Mouse (Mus musculus) midbrain, embryonic 14.5 days (tissue): ENCODE measurements around the gene Rreb1. TPM values are rescaled to one million over a fixed set of nuclear protein-coding genes. Genes with fewer than 3 reads are reported as not detected.

Experiments
- ATAC-seq: fragments of 200-750 bp; cut with Nextera tagmentation; 2 replicates; pipeline ENCODE4 v1.8.0; 2017; ENCODE audit warnings: moderate number of reproducible peaks, moderate library complexity; ENCODE audit not compliant: low FRiP score, low TSS enrichment
- DNase-seq: peaks from one replicate; pipeline ENCODE4 v3.0.0-alpha.2; 2015
- H3K27ac ChIP-seq: fragments of 300-500 bp; sonication (generic); replicated peaks from 2 replicates; pipeline ENCODE4 v1.5.1; 2014; ENCODE audit warnings: mild to moderate bottlenecking, low read depth, low read length, moderate library complexity
- H3K27me3 ChIP-seq: fragments of 300-500 bp; sonication (generic); 2 replicates; pipeline ENCODE4 v1.6.1; 2014; ENCODE audit warnings: low read length, control low read depth, mixed read lengths; ENCODE audit not compliant: control insufficient read depth, insufficient read depth
- H3K36me3 ChIP-seq: fragments of 300-500 bp; sonication (generic); 2 replicates; pipeline ENCODE4 v1.6.1; 2014; ENCODE audit warnings: low read length, control low read depth; ENCODE audit not compliant: control insufficient read depth, insufficient read depth
- H3K4me1 ChIP-seq: fragments of 300-500 bp; sonication (generic); 2 replicates; pipeline ENCODE4 v1.6.1; 2014; ENCODE audit warnings: mild to moderate bottlenecking, antibody characterized with exemption, low read length, control low read depth; ENCODE audit not compliant: control insufficient read depth, insufficient read depth
- H3K4me2 ChIP-seq: fragments of 300-500 bp; sonication (generic); 2 replicates; pipeline ENCODE4 v1.6.1; 2014; ENCODE audit warnings: mild to moderate bottlenecking, low read length, moderate library complexity
- H3K4me3 ChIP-seq: fragments of 300-500 bp; sonication (generic); replicated peaks from 2 replicates; pipeline ENCODE4 v1.5.1; 2014; ENCODE audit warnings: low read depth, low read length
- H3K9ac ChIP-seq: fragments of 300-500 bp; sonication (generic); replicated peaks from 2 replicates; pipeline ENCODE4 v1.6.1; 2014; ENCODE audit warnings: mild to moderate bottlenecking, low read length, moderate library complexity
- H3K9me3 ChIP-seq: fragments of 300-500 bp; sonication (generic); 2 replicates; pipeline ENCODE4 v1.6.1; 2016; ENCODE audit warnings: low read length, control low read depth, mixed read lengths; ENCODE audit not compliant: control insufficient read depth
- WGBS: fragments of 180-500 bp; shearing (Covaris S2); extraction: QIAGEN DNeasy Blood & Tissue Kit; methylation state at CpG from one replicate; pipeline ENCODE4 v1.1.7; 2014; 5-methylcytosine and 5-hydroxymethylcytosine counted together
- polyA plus RNA-seq: library from polyadenylated mRNA; unstranded; fragments of >200 nt; fragmentation: Nextera tagmentation; extraction: Ambion mirVana; gene quantifications from 2 replicates; pipeline ENCODE4 v1.2.1, GENCODE M21; 2014

Gene Rreb1
- polyA plus RNA-seq, 1 experiment from 2014 or later: 3.9 TPM

DNA sequence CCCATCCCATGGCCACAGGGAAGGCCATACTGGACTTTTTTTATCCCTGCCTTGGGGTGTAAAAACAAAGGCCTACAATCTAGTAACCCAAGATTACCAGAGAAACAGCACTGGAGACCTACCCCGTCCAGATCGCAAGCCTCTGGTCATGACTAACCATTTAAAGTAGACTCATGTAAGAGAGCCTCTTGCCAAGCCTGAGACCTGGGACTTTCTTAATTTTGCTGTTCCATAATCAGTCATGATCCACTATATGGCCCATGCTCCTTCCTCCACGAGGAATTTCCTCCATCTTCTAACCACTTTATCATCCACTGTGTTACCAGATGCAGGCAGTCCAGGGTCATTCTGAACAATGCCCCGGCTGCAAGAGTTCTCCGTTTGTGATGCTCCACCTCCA is 98.2 kb downstream of the Rreb1 start:
- H3K4me1 ChIP-seq: no peaks in the 10 kb centered on the region
- no peak overlapping the region for H3K4me2 ChIP-seq
- WGBS: 85% methylated on average over 5 of the region's 5 CpGs
- no peaks in the 10 kb centered on the region for H3K9me3 ChIP-seq
- no peaks in the 10 kb centered on the region for H3K36me3 ChIP-seq
- no peak overlapping the region for H3K27ac ChIP-seq
- no peaks in the 10 kb centered on the region for H3K27me3 ChIP-seq
- H3K9ac ChIP-seq: no peak overlapping the region
- no peak for DNase-seq
- ATAC-seq: no peak
- no peak overlapping the region for H3K4me3 ChIP-seq

DNA sequence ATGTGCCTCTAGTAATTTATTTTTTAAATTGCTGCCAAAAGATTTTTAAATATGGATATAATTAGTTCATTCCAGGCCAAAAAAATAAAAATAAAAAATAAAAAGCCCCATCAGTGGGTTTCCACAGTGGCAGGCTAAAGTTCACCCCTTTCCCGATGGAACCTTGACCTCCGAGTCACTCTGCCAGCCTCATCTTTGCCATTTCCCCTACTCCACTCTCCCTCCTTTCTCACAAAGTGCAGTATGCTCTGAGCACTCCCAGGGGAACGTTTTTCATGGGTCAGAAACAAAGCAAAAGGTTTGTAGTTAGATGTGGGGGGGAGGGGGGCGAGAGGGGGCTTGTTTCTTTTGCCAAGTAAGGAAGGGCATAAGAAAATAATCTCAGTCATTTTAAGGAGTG is 98.6 kb downstream of the Rreb1 start:
- Histone ChIP-seq H3K4me2 (no peak overlapping the region), H3K36me3 (no peaks in the 10 kb centered on the region), H3K4me3 (no peak overlapping the region), H3K27me3 (no peaks in the 10 kb centered on the region), H3K9ac (no peak overlapping the region), H3K4me1 (no peaks in the 10 kb centered on the region), H3K27ac (no peak overlapping the region), H3K9me3 (no peaks in the 10 kb centered on the region)
- 66% methylated on average over 4 of the region's 4 CpGs for WGBS
- DNase-seq: no peak
- ATAC-seq: no peak

DNA sequence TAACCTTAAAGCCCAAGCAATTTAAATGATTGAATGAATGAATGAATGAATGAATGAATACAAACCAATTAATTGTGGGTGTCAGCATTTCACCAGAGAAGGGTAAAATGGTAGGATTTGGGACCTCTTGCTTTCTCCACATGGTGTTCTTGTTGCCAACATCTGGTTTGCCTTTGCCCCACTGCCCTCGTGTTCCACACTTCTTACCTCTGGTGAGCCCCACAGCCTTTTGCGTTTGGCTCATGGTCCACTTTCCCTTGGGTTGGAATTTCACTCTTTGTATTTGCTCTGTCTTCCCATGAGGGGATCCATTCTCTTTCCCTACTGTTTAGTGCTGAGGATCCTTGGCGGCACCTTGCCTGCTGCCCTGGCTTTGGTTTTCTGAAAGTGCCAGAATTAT is 99.0 kb downstream of the Rreb1 start:
- Histone ChIP-seq H3K9me3 (no peaks in the 10 kb centered on the region), H3K4me2 (no peak overlapping the region), H3K4me1 (no peaks in the 10 kb centered on the region), H3K4me3 (no peak overlapping the region), H3K36me3 (no peaks in the 10 kb centered on the region), H3K27ac (no peak overlapping the region), H3K27me3 (no peaks in the 10 kb centered on the region), H3K9ac (no peak overlapping the region)
- DNase-seq: no peak
- no peak for ATAC-seq
- 87% methylated on average over 3 of the region's 3 CpGs for WGBS

DNA sequence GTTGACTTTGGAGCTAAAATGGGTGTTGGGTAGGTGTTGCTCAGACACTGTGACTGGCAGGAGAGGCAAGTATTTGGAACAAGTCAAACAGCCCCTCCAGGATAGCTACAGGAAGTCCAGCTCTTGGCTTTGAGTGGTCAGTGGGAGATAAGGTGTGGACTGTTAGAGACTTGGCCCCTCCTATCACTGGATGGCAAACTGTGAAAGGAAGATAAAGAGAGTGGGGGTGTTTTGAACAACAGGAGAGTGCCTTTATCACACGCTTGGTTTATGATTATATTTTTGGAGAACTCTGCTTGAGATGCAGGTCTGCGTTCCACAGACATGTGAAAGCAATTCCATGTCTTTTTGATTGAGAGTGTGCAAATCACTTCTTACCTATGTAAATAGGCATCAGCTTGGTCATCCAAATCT is 100.7 kb downstream of the Rreb1 start:
- Histone ChIP-seq H3K36me3 (no peaks in the 10 kb centered on the region), H3K4me3 (no peak overlapping the region), H3K27me3 (no peaks in the 10 kb centered on the region), H3K4me1 (no peaks in the 10 kb centered on the region), H3K27ac (no peak overlapping the region), H3K9me3 (no peaks in the 10 kb centered on the region), H3K4me2 (no peak overlapping the region), H3K9ac (no peak overlapping the region)
- no peak for ATAC-seq
- 90% methylated on average over 2 of the region's 2 CpGs for WGBS
- no peak for DNase-seq

DNA sequence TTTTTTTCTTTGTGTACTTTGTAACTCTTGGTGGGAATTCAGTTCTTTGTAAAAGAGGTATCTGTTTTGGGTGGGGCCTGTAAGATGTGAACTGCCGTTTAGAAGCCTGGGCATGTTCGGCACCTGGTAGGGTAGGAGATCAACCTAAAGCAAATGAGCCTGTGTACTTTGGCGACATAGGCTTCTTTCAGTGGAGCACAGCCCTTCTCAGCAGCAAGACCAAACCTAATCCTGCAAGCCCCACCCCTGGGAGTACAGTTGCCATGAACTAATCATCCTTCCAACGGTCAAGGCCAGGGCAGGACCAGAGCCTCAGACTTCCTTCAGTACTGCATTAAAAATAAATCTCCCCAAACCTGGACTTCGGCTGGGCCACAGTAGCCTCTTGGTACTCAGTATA is 101.4 kb downstream of the Rreb1 start:
- DNase-seq (no peak), ATAC-seq (no peak)
- 74% methylated on average over 5 of the region's 5 CpGs for WGBS
- Histone ChIP-seq H3K27ac (no peak overlapping the region), H3K9ac (no peak overlapping the region), H3K4me1 (no peaks in the 10 kb centered on the region), H3K4me3 (no peak overlapping the region), H3K27me3 (no peaks in the 10 kb centered on the region), H3K4me2 (no peak overlapping the region), H3K9me3 (no peaks in the 10 kb centered on the region), H3K36me3 (no peaks in the 10 kb centered on the region)

DNA sequence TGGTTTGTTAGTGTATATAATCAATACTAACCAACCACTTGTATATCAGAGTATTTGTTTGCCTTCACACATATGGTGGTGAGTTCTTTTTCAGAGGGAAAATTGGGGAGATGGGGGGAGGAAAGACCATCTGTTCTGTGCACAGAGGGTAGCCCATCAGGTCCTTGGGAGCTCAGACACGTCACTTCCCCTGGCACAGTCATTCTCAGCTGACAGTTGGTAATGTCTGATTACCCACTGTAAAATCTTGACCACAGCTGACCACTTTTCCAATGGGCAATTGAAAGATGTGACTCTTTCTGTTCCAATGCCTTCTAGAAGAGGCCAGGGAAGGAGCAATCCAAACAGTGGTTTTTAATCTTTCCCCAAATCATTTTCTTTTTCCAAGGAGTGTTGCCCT is 101.8 kb downstream of the Rreb1 start:
- no peaks in the 10 kb centered on the region for H3K4me1 ChIP-seq
- ATAC-seq (no peak), DNase-seq (no peak)
- H3K4me3 ChIP-seq: no peak overlapping the region
- no peaks in the 10 kb centered on the region for H3K9me3 ChIP-seq
- WGBS: 55% methylated on average over 1 of the region's 1 CpGs
- H3K27ac ChIP-seq: no peak overlapping the region
- H3K9ac ChIP-seq: no peak overlapping the region
- H3K36me3 ChIP-seq: no peaks in the 10 kb centered on the region
- H3K4me2 ChIP-seq: no peak overlapping the region
- H3K27me3 ChIP-seq: no peaks in the 10 kb centered on the region

DNA sequence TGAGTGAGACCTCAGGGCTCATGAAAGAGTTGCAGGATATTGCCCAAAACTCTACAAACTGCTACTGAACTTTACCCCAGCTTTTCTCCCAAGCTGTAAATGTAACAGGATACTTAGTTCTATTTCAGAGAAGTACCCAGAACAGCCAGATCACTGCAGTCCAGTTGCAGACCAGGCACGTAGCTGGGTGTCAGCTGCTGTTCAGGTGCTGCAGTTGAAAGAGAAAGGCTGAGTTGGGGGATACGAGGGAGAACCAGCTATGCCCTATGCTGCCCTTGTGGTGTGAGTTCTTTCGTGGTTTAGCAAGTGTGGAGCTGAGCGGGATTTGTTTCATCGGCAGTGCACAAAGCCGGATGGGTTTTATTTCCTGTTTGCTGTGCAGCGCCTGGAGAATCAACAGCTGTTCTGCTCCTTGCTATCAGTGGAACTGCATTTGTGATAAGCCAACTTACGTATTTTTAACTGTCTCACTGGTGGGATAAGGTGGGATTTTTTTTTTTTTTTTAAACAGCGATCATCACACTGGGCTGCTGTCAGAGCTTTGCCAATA is 102.5 kb downstream of the Rreb1 start:
- no peak for ATAC-seq

DNA sequence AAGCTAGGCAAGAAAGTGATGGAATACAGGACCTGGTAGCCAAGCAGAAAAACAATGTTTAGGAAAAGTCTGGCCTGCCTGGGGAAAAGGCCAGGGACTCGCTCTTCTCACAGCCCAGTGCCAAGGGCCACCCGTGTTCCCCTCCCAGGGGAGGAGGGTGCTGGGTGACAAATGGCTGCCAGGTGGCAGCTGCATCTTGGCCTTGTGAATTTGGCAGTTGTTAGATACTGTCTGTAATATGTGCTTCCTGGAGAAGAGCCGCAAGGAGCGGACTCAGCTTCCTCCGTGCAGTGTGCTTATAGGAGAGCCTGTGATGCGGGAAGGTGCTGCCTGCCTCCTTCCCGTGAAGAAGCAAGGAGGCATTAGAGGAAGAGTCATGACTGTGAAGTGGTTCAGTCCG is 104.3 kb downstream of the Rreb1 start:
- no peak overlapping the region for H3K27ac ChIP-seq
- H3K4me2 ChIP-seq: no peak overlapping the region
- no peaks in the 10 kb centered on the region for H3K27me3 ChIP-seq
- H3K36me3 ChIP-seq: no peaks in the 10 kb centered on the region
- no peaks in the 10 kb centered on the region for H3K9me3 ChIP-seq
- ATAC-seq (no peak), DNase-seq (no peak)
- H3K4me3 ChIP-seq: no peak overlapping the region
- no peak overlapping the region for H3K9ac ChIP-seq
- 95% methylated on average over 8 of the region's 8 CpGs for WGBS
- H3K4me1 ChIP-seq: no peaks in the 10 kb centered on the region

More for the DNA sequence above, 102.5 kb downstream of the Rreb1 start:
- Histone ChIP-seq H3K36me3 (no peaks in the 10 kb centered on the region), H3K27me3 (no peaks in the 10 kb centered on the region), H3K9ac (no peak overlapping the region), H3K9me3 (no peaks in the 10 kb centered on the region), H3K27ac (no peak overlapping the region), H3K4me2 (no peak overlapping the region), H3K4me3 (no peak overlapping the region), H3K4me1 (no peaks in the 10 kb centered on the region)
- WGBS: 81% methylated on average over 9 of the region's 9 CpGs
- no peak for DNase-seq

DNA sequence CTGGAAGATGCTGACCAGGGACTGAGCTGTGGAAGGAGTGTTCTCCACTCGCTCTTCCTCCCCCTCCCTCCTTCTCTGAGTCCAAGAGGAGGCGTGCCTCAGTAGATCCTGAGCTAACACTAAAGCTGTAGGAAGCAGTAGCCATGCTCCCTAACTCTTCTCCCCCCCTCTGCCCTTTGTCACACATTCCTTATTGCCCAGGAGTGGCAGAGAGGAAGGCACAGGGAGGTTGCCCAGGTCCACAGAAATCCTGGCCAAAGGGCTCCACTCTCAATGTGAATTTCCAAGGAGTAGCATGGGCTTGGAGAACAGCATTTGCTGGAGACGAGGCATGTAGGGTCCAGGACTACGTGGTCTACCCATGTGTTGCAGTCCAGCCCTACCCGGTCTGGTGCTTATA is 104.8 kb downstream of the Rreb1 start:
- ATAC-seq (no peak), DNase-seq (no peak)
- Histone ChIP-seq H3K9ac (no peak overlapping the region), H3K4me2 (no peak overlapping the region), H3K27me3 (no peaks in the 10 kb centered on the region), H3K4me1 (no peaks in the 10 kb centered on the region), H3K36me3 (no peaks in the 10 kb centered on the region), H3K4me3 (no peak overlapping the region), H3K27ac (no peak overlapping the region), H3K9me3 (no peaks in the 10 kb centered on the region)
- WGBS: 89% methylated on average over 5 of the region's 5 CpGs
